Mouse (Mus musculus) thymus, postnatal 25 days (tissue): ENCODE results near the gene Lonp1.
"Not testable (repeated sequence)": the region's sequence is repeated elsewhere in the genome, so short reads cannot be mapped to it uniquely, and the experiment has no call there.

Experiments used
- DNase-seq: peaks from one replicate; pipeline ENCODE4 v3.0.0; 2022

The Lonp1 gene

DNA sequence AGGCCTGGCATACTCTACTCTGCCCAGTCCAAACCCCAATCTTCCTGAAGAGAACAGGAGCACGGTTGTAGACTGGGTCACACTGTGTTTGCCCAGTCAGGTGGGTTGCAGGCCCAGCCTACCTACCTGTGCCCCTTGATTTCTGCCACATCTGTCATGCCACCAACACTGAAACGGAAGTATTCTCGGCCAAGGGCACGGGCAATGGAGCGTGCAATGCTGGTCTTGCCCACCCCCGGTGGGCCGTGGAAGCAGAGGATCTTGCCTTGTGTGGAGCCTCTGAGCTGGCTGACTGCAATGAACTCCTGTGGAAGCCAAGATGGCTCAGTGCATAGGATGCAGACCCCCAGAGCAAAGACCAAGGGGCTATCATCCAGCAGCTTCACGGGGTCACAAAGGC lies 9.1 kb downstream of the Lonp1 start:
- DNase-seq, result no peak

DNA sequence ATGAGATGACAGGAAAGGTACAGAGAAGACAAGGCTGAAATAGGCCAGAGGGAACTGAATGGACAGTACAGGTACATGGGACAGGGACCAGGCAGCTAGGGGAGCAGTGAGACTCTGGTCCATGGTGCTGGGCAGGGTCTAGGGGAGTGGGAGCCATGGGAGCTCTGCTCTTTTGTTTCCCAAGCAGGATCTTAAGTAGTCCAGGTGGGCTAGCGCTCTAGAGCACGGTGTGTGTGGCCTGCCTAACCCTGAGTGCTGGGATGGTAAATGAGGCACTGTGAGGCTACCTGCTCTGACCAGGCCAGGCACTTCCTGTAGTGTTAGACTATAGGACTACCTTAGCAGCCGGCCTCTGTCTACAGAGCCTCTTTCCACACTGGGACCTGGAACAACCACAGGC lies 10.0 kb downstream of the Lonp1 start:
- DNase-seq, result no peak

DNA sequence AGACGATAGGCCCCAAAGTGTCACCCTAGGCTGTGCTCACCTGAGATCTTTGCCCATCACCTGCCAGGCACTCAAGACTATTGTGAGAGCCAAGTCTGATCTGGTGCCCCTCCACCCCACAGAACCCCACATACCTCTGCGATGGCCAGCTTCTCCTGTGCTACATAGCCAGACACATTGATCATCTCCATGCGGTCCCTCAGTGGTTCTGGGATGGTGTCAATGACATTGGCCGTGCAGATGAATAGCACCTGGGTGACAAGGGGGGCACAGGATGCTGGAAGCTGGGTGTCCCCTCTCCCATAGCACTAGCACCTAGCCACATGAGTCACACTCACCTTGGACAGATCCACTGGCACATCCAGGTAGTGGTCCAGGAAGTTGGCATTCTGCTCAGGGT lies 10.9 kb downstream of the Lonp1 start:
- no peak for DNase-seq

DNA sequence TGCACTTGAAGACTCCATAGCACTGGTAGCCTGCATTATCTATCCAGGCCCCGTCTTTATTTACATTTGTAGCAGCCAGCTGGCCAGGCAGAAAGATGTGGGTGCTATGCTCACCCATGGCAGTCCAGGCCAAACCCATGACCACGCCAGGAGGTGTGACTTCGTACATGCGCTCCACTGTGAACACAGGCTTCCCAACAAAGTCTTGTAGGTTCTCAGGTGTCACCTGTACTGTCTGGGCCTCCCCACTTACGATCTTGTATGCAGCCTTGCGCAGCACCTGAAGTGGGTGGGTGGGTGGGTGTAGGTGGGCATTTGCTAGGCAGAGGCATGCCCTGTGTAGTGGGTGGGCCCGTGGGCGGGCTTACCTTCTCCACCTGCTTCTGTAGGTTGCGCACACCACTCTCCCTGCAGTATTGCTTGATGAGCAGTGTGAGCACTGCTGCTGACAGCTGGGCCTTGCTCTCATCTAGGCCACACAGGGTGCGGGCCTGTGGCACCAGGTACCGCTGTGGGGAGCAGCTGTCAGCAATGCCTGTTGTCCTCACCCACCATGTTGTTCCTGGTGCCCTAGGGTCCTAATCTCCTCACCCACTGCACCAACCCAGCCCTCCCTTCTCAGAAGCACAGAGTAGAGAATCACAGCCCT lies 11.4 kb downstream of the Lonp1 start:
- DNase-seq, result no peak

DNA sequence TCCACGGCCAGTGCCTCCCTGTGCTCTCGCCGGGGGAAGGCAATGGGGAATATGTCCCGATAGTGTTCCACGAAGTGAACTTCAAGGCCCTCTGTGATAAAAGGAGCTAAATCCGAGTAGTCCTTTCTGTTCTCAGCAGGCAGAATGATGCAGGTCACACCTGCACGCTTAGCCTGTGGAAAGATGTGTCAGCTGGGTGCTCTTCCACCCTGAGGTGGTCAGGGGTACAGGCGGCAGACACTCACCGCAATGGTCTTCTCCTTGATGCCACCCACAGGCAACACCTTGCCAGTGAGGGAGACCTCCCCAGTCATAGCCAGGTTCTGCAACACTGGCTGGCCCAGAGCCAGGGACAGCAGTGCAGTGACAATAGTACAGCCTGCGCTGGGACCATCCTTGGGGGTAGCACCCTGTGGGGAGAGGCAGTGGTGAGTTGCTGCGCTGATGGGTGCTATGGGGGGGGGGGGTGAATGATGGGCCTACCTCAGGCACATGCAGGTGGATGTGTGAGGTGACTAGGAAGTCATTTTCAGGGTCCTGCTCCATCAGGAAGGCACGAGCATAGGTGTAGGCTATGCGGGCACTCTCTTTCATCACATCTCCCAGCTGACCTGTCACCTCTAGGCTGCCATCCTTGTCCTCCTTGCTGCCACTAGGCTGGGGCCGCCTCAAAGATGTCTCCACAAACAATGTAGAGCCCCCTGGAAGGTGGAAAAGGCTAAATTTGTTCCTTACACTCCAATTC lies 12.1 kb downstream of the Lonp1 start:
- DNase-seq, result no peak

DNA sequence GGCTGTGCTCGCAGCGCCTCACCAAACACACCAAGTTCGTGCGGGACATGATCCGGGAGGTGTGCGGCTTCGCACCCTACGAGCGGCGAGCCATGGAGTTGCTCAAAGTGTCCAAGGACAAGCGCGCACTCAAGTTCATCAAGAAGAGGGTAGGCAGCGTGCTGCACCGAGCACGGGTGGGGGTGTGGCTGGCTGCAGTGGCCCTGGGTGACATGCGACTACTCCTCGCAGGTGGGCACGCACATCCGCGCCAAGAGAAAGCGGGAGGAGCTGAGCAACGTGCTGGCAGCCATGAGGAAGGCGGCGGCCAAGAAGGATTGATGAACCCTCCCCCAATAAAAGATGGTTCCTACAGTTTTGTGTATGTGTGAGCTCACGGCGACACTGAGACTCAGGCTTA lies 12.8 kb downstream of the Lonp1 start:
- DNase-seq, result peak; percentile 28

DNA sequence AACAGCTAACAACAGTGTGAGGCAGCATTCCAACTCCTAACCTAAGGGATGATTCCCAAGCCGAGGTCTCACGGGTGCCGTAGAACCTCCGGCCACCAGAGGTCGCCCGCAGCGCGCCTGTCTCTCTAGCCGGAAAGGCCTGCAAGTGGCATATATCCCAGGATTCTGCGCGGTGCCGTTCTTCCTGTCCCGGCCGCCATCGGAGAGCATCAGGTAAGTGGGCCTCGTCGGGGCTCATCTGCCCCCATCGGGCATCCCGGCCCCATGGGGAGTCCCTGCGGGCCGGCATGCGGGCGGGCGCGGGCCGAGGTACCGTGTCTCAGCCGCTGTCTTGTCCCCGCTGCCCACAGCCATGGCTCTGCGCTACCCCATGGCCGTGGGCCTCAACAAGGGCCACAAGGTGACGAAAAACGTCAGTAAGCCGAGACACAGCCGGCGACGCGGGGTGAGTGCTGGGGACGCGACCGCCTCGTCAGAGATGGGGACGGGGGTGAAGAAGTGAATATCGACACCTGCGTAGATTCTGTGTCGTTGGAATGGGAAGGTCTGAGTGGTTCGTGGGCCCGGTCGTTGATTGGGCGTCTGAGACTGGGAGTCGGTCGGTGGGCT lies 13.3 kb downstream of the Lonp1 start, which contains the start of gene Rpl36:
Rpl36 (plus strand) TSS at position 181 of the 609 bp plus-strand sequence.
- DNase-seq, result peak; percentile 92

DNA sequence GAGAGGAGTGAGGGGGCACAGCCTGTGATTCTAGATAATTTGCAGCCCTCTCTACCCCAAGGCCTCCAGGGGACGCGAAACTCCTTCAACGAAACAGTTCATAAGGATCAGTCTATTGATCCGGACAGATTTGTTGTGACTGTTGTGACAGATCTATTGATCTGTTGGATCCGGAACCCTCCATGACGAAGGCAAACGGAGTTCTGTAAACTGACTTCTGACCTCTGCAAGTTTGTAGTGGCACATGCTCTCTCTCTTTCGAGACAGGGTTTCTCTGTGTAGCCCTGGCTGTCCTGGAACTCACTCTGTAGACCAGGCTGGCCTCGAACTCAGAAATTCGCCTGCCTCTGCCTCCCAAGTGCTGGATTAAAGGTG lies 14.1 kb downstream of the Lonp1 start:
- not testable (repeated sequence) for DNase-seq

DNA sequence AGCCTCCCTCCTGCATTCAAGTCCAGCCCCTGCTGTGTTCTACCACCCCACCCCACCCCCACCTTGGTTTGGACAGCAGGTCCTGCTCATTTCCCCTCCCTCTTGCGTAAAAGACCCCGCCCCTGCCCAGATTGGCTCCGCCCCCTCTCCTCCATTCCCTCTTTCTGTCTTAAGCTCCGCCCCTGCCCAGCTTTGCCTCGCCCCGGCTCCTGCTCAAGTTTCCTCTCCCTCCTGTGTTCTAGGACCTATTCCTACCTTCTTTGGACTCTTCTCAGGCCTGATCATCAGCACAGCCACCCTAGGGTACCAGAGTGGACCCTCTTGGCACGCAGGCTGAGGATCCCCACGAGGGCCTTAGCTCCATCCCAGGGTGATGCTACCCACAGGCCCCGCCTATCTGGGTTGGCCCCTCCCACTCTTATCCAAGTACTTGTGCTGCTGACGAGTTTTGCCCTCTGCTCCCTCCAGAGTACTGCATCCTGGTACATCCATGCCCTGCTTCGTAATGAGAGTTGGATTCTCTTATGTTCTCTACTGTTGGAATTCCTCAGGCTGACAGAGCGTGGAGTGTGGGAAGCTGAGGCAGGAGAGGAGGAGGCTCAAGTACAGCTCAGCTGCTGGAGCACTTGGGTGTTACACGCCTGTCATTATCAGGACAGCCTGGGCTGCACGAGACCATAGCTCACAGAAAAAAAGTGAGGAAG lies 14.7 kb downstream of the Lonp1 start:
- DNase-seq, result no peak

DNA sequence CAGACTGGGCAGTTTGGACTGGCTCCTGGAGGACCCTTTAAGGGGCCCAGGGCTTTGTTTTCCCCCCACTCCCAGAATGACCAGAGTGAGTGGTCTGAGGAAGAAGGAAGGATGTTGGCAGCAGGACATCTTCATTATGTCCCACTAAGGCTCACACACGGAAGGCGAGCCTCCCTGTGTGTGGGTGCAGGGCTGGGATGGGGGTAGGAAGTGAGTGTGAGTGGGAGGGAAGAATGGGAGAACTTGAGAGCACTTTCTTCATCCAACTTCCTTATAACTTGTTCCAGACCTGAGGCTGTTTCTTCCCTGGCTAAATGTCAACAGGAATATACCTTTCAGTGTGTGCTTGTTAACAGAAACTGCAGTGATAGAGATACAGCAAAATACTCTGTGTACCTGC lies 15.4 kb downstream of the Lonp1 start:
- no peak for DNase-seq

DNA sequence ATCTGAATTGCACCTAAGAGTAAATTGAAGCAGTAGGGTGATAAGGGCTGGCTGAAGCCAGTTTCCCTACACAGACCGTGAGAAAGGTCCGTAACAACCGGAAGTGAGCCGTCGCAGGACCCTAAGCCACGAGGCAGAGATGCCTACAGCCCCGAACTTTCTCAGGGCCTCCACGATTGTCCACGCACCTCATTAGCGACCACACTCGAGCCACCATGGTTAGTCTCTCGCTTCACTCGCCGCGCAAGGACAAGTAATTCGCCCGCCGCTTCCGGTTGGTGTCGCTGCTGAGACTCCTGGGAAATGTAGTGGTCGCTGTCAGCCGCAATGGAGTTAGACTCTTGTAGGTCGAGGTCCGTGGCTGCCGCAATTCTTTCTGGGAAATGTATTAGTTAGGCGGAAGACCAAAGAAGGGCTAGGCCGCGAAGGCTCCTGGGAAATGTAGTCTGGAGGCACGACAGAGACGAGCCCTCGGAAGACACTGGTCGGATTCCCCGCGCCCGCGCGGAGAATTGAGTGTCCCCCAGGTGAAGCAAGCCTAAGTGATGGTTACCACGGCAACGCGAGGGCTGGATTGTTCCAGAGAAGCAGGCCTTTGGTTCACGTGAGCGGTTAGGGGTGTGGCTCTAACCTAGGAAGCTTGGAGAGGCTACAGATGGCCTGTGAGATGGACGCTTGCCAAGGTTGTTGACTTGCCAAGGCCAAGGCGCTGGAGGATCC lies 17.1 kb downstream of the Lonp1 start, which contains the start of gene 2410015M20Rik:
2410015M20Rik (minus strand) TSS at position 320 of the 720 bp plus-strand sequence.
- DNase-seq, result peak; percentile 92

DNA sequence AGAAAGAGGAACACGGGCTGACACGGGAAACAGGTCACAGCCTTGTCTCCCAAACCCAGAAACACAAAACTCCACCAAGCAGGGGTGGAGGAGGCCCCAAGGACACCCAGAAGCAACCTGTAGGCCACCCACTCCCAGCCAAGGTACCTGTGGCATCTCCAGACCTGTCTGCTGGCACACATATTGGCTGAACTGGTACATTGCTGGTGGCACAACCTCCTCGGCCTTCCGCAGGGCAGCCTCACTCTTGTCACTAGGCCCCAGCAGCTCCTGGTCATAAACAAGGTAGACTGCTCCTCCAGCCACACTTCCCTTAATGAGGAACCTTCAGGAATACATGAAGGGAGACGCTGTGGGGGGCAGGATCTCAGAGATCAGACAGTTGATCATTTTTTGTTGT lies 18.0 kb downstream of the Lonp1 start:
- no peak for DNase-seq

DNA sequence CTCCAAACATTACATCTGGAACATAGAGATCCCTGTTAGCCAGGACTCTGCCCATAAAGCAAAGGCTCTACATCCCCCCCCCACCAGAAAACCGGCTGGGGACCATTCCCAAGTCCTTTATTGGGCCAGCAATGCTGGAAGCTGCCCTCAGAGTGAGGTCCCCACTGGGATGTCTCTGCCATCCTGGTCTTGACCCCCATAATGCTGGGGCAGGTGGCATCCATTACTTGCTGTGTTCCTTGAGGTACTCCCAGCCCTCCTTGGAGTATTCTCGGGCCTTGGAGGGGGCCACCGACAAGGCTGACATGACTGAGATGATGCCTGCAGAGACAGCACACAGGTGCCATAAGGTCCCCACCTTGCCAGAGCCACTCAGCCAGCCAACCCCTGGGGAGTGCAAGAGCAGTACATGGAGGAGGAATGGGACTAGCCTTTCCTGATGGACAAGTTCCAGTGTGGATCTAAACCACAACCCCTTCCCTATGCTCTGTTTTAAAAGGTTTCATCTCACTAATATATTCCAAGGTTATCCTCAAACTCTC lies 19.1 kb downstream of the Lonp1 start:
- DNase-seq, result no peak

DNA sequence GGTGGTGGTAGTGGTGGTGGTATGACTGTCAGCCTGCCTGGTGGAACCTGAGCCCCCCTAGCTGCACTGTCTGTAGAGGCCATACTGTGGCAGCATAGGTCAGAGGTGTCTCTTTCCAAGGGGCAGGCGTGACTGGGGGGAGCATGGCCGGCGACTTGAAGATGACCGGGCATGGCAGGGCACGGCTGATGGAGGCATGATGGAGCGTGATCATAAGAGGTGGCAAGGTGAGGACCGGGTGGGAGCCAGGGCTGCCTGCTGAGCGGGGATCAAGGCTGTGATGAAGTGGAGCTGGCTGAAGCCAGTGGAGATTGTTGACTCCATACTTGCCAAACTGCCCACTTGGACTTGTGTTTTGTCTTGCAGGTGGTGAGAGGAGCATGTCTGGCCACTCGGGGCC lies 21.3 kb downstream of the Lonp1 start:
- no peak for DNase-seq

DNA sequence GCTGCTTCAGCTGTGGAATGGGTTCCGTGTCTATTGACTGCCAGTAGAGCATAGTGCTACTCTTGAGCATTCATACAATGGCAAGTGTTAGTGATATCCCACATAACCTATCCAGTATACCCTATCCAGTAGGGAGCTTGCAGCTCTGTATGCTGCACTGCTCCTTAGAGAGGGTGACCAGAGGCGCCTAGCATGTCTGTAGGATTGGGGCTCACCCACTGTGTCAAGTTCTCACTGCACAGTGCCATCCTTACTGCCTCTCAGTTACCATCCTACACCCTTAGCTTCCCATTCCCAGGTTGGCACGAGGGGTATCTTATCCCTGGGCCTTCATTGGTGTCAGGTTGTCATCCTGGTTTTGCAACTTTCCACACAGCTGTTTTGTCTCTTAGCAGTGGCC lies 22.3 kb downstream of the Lonp1 start:
- DNase-seq, result no peak

DNA sequence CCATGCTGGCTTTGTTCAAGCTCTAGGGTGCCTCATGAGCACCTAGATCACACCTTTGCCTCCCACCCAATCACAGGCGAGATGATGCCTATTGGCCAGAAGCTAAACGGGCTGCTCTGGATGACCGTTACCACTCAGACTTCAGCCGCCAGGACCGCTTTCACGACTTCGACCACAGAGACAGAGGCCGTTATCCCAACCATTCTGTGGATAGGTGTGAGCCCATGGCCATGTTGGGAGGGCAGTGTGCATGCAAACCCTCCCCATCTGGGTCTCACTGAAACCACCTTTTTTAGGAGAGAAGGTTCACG lies 22.7 kb downstream of the Lonp1 start:
- no peak for DNase-seq

DNA sequence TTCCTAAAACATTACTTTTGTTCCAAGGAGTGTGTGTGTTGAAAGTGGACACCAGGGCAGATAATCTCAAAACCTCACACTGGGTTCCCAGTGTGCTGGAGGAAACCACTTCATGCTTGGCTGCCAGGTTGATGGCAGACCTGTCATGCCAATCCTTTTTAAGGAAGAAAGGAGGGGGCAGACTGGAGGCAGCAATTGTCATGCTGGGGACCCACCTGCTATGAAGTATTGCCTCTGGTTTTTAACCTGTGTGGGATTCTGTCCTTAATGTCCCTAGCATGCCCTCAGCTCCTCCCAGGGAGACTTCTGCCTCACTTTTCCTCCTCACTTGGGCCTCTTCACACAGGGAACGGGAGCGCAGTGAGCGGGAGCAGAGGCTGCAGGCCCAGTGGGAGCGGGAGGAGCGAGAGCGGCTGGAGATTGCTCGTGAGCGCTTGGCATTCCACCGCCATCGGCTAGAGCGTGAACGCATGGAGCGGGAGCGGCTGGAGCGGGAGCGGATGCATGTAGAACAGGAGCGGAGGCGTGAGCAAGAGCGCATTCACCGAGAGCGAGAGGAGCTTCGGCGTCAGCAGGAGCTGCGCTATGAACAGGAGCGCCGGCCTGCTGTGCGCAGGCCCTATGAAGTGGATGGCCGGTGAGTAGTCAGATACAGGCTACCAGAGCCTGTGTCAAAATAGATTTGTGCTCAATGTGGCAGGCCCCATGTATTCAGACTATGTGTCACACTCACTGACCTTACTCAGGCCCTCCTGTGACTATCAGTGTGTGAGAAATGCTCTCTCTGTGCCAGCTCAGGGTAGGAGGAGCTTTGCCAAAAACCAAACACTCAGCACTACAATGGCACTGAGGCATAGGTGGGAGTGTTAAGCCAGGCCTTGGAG lies 23.3 kb downstream of the Lonp1 start:
- DNase-seq, result no peak

DNA sequence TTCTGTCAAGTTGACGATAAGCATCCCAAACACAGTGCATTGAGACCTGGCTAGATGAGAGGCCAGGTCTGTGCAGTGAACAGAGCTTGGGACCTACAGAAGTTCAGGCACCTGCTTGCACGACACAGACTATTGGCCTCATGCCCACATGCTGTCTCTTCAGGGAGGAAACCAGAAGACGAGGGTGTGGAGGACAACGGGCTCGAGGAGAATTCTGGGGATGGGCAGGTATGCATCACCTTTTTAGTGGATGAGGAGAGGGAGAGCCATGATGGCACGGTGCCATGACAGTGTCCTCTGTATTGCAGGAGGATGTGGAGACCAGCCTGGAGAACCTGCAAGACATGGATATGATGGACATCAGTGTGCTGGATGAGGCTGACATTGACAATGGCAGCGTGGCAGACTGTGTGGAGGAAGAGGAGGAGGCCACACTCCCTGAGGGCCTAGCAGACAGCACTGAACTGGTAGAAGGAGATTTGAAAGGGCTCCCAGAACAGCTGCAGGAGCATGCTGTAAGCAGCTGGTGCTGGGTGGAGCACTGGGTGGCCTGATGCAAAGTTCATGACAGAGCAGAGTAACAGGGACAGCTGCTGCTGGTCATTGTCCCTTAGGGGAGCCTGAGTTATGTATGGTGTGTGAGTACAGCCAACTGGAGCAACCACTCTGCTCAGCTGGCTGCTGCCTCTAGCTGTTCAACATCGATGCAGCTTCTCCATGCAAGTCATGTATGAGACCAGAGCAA lies 33.0 kb downstream of the Lonp1 start:
- DNase-seq, result no peak

DNA sequence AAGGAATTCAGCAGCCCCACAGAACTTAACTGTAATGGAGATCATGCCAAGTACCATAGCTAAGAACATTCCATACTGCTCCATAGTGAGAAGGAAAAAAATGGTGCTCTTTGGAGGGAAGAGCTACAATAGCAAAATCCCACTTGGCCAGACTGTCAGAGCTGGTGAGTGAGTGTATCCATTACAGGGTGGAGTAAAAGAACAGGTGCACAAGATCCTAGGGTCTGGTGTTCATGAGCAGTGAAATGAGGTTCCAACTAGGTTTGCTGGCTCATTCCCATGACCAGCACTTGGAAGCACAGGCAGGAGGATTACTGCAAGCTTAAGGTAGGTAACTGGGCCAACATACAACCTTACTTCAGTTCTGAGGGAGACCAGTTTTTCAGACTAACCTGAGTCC lies 34.1 kb downstream of the Lonp1 start:
- DNase-seq, result no peak

DNA sequence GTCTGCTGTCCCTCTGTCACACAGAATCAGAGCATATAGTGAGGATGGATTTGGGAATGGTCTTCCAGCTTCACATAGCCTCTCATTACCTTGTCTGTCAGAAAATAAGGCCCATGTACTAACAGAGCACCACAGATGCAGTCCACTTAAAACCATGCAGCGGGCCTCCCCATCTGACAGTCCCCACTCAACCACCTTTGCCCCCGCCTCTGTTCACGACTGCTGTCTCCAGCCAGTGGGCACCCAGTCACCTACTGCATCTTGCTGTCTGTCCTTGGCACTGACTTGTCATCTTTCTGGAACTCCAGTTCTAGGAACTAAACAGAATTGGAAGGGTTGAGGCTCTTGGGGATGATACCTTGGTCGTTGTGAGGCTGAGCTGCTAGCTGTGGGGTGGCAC lies 37.8 kb downstream of the Lonp1 start:
- no peak for DNase-seq

DNA sequence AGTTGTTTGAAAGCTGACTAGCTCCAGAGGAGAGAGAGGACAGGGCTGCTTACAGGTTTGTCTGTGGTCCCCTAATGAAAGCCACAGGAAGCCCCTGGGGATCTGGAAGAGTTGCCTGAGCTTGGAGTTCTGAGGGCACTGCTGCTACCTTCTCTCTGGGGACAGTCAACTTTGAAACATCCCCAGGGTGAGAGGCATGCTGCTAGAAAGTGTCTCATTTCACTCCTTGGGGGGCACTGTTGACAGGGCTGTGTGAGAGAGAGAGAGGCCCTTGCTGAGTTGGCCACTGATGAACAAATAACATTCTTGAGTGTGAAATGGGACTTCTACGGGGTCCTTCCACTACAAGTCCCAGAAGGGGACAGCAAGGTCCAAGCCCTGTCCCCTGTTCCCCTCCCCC lies 38.9 kb downstream of the Lonp1 start:
- no peak for DNase-seq
